9 mouse cellular contexts compared by ENCODE assay signal in genomic region chr6:72473264-72474041, GRCm38 (mm10). TPM values are rescaled to one million over a fixed set of nuclear protein-coding genes. Genes with fewer than 3 reads are reported as not detected.
DNase-seq lines count a peak whose midpoint lies in the region; ATAC-seq lines count a peak whose summit lies in the region.
"Had no signal": no experiment of that assay in that cellular context is flagged by ENCODE, and none has a peak within 500 bp of the region (broad histone marks: within the 10 kb centered on the region; RNA-seq: fewer than 3 reads in every experiment).

No protein-coding gene starts in this region.

- H3K27ac ChIP-seq in midbrain, embryonic 11.5 days (ENCODE audit: low read depth, low read length), result no peak overlapping the region
- no peak overlapping the region for H3K27ac ChIP-seq in midbrain, embryonic 16.5 days (ENCODE audit: low read length)
- no peak overlapping the region for H3K27ac ChIP-seq in midbrain, embryonic 14.5 days (replicated peaks; ENCODE audit: low read depth, low read length)
- no peak overlapping the region for H3K27ac ChIP-seq in midbrain, embryonic 13.5 days
- H3K27ac ChIP-seq: limb, embryonic 12.5 days had no signal

- no peak overlapping the region for H3K4me3 ChIP-seq in midbrain, embryonic 11.5 days (ENCODE audit: low read depth, low read length)
- no peak overlapping the region for H3K4me3 ChIP-seq in midbrain, embryonic 16.5 days (ENCODE audit: low read depth, low read length)
- H3K4me3 ChIP-seq in midbrain, embryonic 14.5 days (replicated peaks; ENCODE audit: low read depth, low read length), result no peak overlapping the region
- H3K4me3 ChIP-seq in midbrain, embryonic 13.5 days (replicated peaks), result no peak overlapping the region
- H3K4me3 ChIP-seq: limb, embryonic 12.5 days had no signal

- H3K4me2 ChIP-seq in midbrain, embryonic 11.5 days, result no peak overlapping the region
- H3K4me2 ChIP-seq in midbrain, embryonic 16.5 days (ENCODE audit: low read length), result no peak overlapping the region
- no peak overlapping the region for H3K4me2 ChIP-seq in midbrain, embryonic 14.5 days (ENCODE audit: low read length)
- no peak overlapping the region for H3K4me2 ChIP-seq in midbrain, embryonic 13.5 days (replicated peaks)
- H3K4me2 ChIP-seq: limb, embryonic 12.5 days had no signal

- WGBS in midbrain, embryonic 11.5 days, result 66% methylated on average over 14 of the region's 14 CpGs
- 68% methylated on average over 14 of the region's 14 CpGs for WGBS in midbrain, embryonic 16.5 days
- WGBS in midbrain, embryonic 14.5 days, result 61% methylated on average over 14 of the region's 14 CpGs
- 70% methylated on average over 14 of the region's 14 CpGs for WGBS in midbrain, embryonic 13.5 days

- H3K9ac ChIP-seq in midbrain, embryonic 11.5 days (ENCODE audit: low read length), result no peak overlapping the region
- H3K9ac ChIP-seq in midbrain, embryonic 16.5 days (ENCODE audit: low read depth, low read length), result no peak overlapping the region
- H3K9ac ChIP-seq in midbrain, embryonic 14.5 days (replicated peaks; ENCODE audit: low read length), result no peak overlapping the region
- H3K9ac ChIP-seq in midbrain, embryonic 13.5 days (replicated peaks), result no peak overlapping the region
- H3K9ac ChIP-seq: limb, embryonic 12.5 days had no signal

- no peaks in the 10 kb centered on the region for H3K27me3 ChIP-seq in midbrain, embryonic 11.5 days (ENCODE audit: control insufficient read depth, insufficient read depth, low read length)
- H3K27me3 ChIP-seq in midbrain, embryonic 16.5 days (ENCODE audit: control insufficient read depth, insufficient read depth, low read depth, low read length), result no peaks in the 10 kb centered on the region
- no peaks in the 10 kb centered on the region for H3K27me3 ChIP-seq in midbrain, embryonic 14.5 days (ENCODE audit: control insufficient read depth, insufficient read depth, low read length)
- H3K27me3 ChIP-seq in midbrain, embryonic 13.5 days, result no peaks in the 10 kb centered on the region
- H3K27me3 ChIP-seq: limb, embryonic 12.5 days had no signal

- no peak for ATAC-seq in midbrain, embryonic 11.5 days (ENCODE audit: low FRiP score)
- no peak for ATAC-seq in midbrain, embryonic 16.5 days
- ATAC-seq in midbrain, embryonic 14.5 days (ENCODE audit: low FRiP score, low TSS enrichment), result no peak
- no peak for ATAC-seq in midbrain, embryonic 13.5 days

- no peaks in the 10 kb centered on the region for H3K4me1 ChIP-seq in midbrain, embryonic 11.5 days (ENCODE audit: control insufficient read depth, insufficient read depth, low read length)
- H3K4me1 ChIP-seq in midbrain, embryonic 16.5 days (ENCODE audit: control insufficient read depth, insufficient read depth, low read length), result no peaks in the 10 kb centered on the region
- no peaks in the 10 kb centered on the region for H3K4me1 ChIP-seq in midbrain, embryonic 14.5 days (ENCODE audit: control insufficient read depth, insufficient read depth, low read length)
- no peaks in the 10 kb centered on the region for H3K4me1 ChIP-seq in midbrain, embryonic 13.5 days (replicated peaks)

- no peaks in the 10 kb centered on the region for H3K9me3 ChIP-seq in midbrain, embryonic 11.5 days (ENCODE audit: control insufficient read depth, low read length)
- H3K9me3 ChIP-seq in midbrain, embryonic 16.5 days (replicated peaks; ENCODE audit: control insufficient read depth, low read length, poor library complexity, severe bottlenecking), result no peaks in the 10 kb centered on the region
- no peaks in the 10 kb centered on the region for H3K9me3 ChIP-seq in midbrain, embryonic 14.5 days (ENCODE audit: control insufficient read depth, low read length)
- no peaks in the 10 kb centered on the region for H3K9me3 ChIP-seq in midbrain, embryonic 13.5 days
- H3K9me3 ChIP-seq: limb, embryonic 12.5 days had no signal

- no peaks in the 10 kb centered on the region for H3K36me3 ChIP-seq in midbrain, embryonic 11.5 days (ENCODE audit: control insufficient read depth, insufficient read depth, low read length)
- no peaks in the 10 kb centered on the region for H3K36me3 ChIP-seq in midbrain, embryonic 16.5 days (ENCODE audit: control insufficient read depth, insufficient read depth, low read length)
- H3K36me3 ChIP-seq in midbrain, embryonic 14.5 days (ENCODE audit: control insufficient read depth, insufficient read depth, low read length), result no peaks in the 10 kb centered on the region
- H3K36me3 ChIP-seq in midbrain, embryonic 13.5 days, result no peaks in the 10 kb centered on the region
- H3K36me3 ChIP-seq: limb, embryonic 12.5 days had no signal

- peak; percentile 65 for DNase-seq in midbrain, embryonic 11.5 days (ENCODE audit: low spot score, missing footprints)
- peak; percentile 95 for DNase-seq in fibroblast of lung, adult 2 months (ENCODE audit: low read depth)
- peak; percentile 85 for DNase-seq in kidney, adult 9 months
- peak; percentile 38 for DNase-seq in retina, adult 2 months (ENCODE audit: low read depth, low spot score)
- no peak for DNase-seq in midbrain, embryonic 14.5 days
- DNase-seq in ovary, postnatal 10 days (ENCODE audit: low spot score), result no peak

RNA-seq across cellular contexts. Expression of gene Mat2a, which starts 34.1 kb away (rescaled TPM):
- polyA plus RNA-seq in midbrain, embryonic 11.5 days (2014; fragmentation: Nextera tagmentation; extraction: Ambion mirVana), result 463 and 499 TPM in 2 replicates
- polyA plus RNA-seq in midbrain, embryonic 16.5 days (2015; fragmentation: Nextera tagmentation; extraction: Ambion mirVana), result 348 and 379 TPM in 2 replicates
- polyA plus RNA-seq in midbrain, embryonic 14.5 days (2014; fragmentation: Nextera tagmentation; extraction: Ambion mirVana), result 318 and 413 TPM in 2 replicates
- 439 and 454 TPM in 2 replicates for polyA plus RNA-seq in midbrain, embryonic 13.5 days (2015; fragmentation: Nextera tagmentation; extraction: Ambion mirVana)

RNA-seq across cellular contexts. Expression of gene Sh2d6, which starts 48.1 kb away (rescaled TPM):
- 0.41 TPM in 1 of 2 replicates, not detected in the other for polyA plus RNA-seq in midbrain, embryonic 11.5 days (2014; fragmentation: Nextera tagmentation; extraction: Ambion mirVana)
- 0.65 and 0.84 TPM in 2 replicates for polyA plus RNA-seq in midbrain, embryonic 16.5 days (2015; fragmentation: Nextera tagmentation; extraction: Ambion mirVana)
- polyA plus RNA-seq in midbrain, embryonic 14.5 days (2014; fragmentation: Nextera tagmentation; extraction: Ambion mirVana), result 0.98 and 1.1 TPM in 2 replicates
- polyA plus RNA-seq in midbrain, embryonic 13.5 days (2015; fragmentation: Nextera tagmentation; extraction: Ambion mirVana), result 1.5 TPM in 2 replicates

RNA-seq across cellular contexts. Expression of gene Ggcx, which starts 59.3 kb away (rescaled TPM):
- polyA plus RNA-seq in midbrain, embryonic 11.5 days (2014; fragmentation: Nextera tagmentation; extraction: Ambion mirVana), result 9.4 and 12.2 TPM in 2 replicates
- 14.3 and 15.2 TPM in 2 replicates for polyA plus RNA-seq in midbrain, embryonic 16.5 days (2015; fragmentation: Nextera tagmentation; extraction: Ambion mirVana)
- polyA plus RNA-seq in midbrain, embryonic 14.5 days (2014; fragmentation: Nextera tagmentation; extraction: Ambion mirVana), result 5.8 and 8.0 TPM in 2 replicates
- 14.4 and 18.7 TPM in 2 replicates for polyA plus RNA-seq in midbrain, embryonic 13.5 days (2015; fragmentation: Nextera tagmentation; extraction: Ambion mirVana)

Comparison
In these comparisons a context has a peak if more than half of its experiments do, and no peak if none do; other contexts are left out.
1. DNase-seq: peak in midbrain, embryonic 11.5 days (single experiment), fibroblast of lung, adult 2 months (single experiment), kidney, adult 9 months (single experiment) and retina, adult 2 months (single experiment); none in midbrain, embryonic 14.5 days (single experiment) and ovary, postnatal 10 days (single experiment).